Mouse (Mus musculus) adrenal gland, postnatal 25 days (tissue): ENCODE measurements at regions not wholly inside any gene's neighbourhood (a gene's known extent, or its start where the extent isn't known, plus 50 kb on each side); places are given as distances from the start of the nearest gene placed in this dataset.
A peak's percentile ranks its signal among the peaks of the same experiment; 100 is the strongest.

Source experiments
- DNase-seq: peaks from one replicate; pipeline ENCODE4 v3.0.0; 2021; ENCODE audit warnings: mixed read lengths

DNA sequence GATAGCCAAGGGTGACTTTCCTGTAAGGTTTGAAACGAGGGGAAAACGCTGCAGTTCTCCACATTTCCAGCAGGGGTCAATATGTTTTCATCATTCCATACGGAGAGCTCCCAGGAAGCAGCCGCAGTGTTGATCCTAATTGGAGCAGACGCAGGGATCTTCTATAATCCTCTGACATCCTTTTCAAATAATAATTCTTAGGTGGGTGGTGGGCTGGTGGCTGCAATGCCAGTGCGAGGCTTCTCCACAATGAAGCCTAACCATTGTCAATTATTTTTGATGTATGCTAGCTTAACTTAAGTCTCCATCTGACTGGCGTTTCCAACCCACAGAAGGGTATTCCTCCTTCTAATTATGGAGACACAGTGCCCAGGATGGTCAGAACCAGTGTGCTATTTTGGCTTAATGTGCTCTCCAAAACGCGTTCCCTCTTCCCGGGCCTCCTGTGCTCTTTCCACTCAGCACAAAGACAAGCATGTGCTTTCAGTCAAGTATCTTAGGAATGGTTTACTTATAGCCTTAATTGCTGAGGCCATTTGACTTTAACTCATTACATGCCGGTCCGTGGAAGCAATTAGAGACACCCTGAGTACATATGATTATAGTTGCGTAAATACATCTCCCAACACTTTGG, 331.6 kb upstream of the Tet2 start:
- DNase-seq, result peak; percentile 60

- DNase-seq, result no peak
Observed at GRCm38 (mm10) chr3:133877310-133877709, 332.4 kb upstream of the Tet2 start.

DNA sequence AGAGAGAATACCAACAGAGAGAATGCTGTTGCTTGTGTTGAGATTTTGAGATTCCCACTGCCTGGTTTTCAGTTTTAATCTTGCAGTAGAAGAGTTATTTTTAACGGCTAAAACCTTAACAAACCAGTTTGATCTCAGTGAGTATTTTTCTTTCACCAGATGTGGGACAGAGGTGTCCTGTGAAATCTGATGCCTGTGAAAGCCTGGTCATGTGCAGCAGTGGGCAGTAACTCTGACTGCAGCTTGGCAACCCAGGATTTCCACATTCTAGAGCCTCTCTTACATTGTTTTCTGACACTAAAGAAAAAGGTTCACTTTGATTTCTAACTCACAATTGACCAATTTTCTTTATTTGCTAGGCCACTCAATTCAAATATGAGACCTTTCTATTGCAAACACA, 335.7 kb upstream of the Tet2 start:
- no peak for DNase-seq

DNA sequence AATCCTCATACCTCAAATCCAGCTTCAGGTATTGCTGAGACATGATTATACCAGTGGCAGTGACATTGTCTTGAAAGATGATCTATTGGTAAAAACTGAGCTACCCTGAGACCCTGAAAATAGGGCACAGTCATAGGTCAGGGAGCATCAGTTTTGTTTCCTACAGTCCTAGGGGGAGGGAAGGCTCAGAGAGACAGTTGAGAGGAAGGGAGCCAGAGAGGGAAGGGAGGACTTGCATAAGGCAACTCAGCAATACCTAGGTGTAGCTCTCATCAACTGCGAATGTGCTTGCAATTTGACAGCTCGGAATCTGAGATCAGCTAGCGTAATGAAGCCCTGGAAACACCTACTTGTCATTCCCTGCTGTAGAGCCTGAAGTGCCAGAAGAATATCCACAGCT, 334.4 kb upstream of the Cxxc4 start:
- DNase-seq, result no peak

DNA sequence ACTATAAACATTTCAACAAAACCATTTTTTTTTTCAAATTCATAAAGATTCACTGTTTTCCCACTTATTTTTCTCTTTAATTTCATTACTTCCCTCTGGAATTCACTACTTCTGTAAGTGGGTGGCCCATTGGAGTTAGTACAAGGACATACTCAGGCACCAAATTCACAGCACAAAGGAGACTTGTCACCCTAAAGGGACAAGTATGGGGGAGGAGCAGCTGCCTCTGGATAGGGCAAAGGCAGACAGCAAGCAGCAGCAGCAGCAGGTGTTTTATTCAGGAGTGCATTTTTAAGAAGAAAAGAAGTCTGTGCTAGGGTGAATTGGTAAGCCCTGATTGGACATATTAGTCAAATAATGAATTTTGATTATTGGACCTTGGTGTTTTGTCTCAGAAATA, 314.1 kb upstream of the Cxxc4 start:
- no peak for DNase-seq

DNA sequence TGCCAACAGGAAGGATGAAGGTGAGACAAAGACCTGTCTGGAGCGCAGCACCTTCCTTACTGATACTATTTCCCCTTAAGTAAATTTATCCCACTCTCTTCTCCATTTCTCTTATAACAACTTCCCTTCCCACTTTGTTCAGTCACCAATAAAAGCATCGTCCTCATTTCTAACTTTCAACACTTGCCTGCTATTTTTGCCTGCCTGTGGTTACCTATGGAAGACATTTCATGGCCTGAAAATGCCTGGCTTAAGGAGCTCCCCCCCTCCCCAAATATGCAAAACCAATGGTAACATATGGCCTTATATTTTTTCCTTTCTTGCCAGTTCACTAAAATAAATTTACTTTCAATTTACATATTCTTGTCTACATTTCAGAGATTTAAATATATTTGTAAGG, 271.0 kb upstream of the Cxxc4 start:
- DNase-seq, result no peak

GRCm38 (mm10) chr3:133968176-133968575, 268.1 kb upstream of the Cxxc4 start:
- DNase-seq, result no peak

DNA sequence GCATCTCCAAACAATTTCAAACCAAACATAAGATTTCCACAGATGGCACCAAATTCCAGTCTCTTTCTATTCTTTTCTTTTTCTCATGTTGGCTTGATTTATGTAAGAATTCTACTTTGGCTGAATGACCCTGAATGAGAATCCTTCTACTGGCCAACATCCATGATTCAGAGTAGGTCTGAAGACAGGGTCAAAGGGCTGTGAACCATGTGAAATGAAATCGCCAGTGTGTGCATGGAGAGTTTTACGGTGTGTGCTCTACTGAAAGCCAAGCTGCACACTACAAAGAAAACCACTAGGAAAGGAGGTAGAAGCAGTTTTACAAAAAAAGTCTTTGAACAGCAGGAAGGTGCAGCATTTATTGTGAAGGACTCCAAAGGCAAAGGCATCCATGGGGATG, 263.5 kb upstream of the Cxxc4 start:
- no peak for DNase-seq

DNA sequence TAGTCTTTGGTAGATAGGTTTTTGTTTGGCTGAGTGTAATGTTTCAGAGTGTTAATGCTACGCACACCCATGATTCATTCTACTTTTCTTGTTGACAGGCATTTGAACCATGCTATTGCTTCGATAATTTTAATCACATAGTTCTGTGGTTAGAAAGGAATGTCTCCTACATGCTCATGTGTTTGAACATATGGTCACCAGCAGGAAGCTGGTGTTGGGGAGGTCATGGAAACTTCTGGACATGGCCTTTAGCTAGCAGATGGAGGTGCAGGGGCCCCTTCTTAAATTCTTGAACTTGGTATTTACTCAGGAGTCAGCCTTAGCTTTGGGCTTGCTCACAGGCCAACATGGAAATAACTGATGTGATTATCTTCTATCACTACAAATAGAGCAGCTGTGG, 248.6 kb upstream of the Cxxc4 start:
- no peak for DNase-seq

DNA sequence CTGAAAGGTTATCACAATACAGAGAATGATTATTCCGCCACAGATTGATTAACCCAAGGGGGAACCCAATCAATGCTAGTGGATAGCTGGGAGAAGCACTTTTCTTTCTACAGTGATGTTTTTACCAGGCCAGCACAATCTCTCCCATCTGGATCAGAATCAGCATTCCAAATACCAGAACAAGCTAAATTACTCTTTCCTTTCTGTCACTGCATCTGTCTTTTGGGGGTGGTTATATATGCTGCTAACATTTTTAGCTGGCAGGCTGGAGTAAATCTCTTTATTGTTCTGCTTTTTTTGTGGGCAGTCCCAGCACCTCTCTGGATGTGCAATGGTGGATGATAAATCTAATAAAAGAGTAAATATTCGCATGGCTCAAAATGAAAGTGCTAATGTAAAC, 242.3 kb upstream of the Cxxc4 start:
- no peak for DNase-seq

DNA sequence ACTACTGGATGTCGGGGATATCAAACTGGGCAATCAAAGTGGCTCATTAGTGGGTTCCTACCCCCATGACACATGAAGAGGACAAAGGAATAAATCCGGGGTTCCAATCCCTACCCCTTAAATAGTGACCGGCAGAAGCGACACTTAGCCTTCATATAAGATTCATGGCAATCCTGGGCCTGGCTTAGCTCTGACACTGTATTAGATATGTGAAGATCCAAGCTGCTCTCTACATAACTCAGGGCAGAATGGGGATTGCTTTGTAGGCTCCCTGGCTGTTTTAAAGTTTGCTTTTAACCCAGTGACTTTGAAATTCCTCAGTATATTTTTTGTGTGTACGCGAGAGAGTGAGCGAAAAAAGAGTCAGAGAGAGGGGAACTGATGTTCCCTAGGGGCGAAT, 236.3 kb upstream of the Cxxc4 start:
- DNase-seq, result no peak

DNA sequence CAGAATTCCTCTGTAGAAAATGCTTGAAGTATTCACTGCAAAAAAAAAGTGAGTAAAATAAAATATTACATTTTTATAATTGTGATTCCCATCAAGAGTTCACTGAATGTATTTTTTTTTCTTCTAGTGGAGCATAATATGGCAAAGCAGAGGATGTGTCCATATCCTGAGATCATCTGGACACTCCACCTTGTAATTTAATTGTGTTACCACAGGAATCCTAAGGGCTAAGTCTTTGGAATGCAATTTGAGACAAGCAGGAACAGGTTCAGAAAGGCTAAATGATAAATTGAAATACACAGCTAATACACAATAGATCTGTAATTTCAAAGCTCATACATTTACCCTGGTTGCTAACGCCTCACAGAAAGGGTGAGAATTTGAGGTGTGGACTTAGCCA, 235.7 kb upstream of the Cxxc4 start:
- DNase-seq, result no peak

- DNase-seq, result no peak
Observed at GRCm38 (mm10) chr3:134014805-134015204, 221.5 kb upstream of the Cxxc4 start.

GRCm38 (mm10) chr3:134015412-134015811, 220.9 kb upstream of the Cxxc4 start:
- no peak for DNase-seq

DNA sequence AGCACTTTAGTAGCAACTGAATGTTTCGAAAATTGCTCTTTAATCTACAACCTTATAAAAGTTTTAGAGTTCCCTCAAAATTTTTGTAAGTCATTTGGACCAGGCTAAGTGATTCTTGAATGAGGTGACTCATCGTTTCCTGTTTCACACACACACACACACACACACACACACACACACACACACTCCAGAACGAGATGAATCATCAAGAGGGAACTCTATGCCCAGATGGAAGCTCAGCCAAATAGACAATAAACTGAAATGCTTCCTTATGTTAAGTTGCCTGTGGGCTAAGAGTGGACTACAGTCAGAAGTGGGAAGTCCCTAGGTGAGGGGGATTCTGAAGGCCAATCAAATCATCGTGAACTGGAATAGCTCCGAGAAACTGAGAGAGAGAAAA, 202.4 kb upstream of the Cxxc4 start:
- DNase-seq, result peak; percentile 49

DNA sequence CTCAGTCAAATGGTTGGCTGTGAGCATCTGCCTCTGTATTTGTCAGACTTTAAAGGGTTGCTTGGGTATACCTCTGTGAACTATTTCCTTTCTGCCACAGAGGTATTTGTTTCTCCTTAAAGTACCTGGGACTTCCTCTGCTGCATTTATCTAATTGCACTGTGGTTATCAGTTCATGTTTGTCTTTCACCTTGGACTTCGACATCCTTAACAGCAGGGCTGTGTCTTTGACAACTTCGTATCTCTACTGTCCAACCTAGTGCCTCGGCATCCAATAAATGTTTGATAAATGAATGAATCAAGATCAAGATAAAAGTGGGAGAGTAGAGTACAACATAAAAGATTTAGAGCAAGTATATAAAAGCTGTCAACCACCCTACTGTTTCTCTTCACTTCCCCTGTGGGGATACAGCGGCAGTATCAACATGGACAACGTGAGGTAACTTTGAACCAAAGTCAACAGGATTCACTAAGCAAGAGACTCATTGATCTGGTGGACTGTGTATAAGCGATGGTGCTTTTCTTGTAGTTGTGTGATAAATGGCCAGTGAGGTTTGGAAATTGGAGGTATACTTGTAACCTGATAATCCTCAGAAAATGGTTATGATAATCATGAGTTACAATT, 199.9 kb upstream of the Cxxc4 start:
- no peak for DNase-seq

GRCm38 (mm10) chr3:134050649-134051048, 185.6 kb upstream of the Cxxc4 start:
- no peak for DNase-seq

DNA sequence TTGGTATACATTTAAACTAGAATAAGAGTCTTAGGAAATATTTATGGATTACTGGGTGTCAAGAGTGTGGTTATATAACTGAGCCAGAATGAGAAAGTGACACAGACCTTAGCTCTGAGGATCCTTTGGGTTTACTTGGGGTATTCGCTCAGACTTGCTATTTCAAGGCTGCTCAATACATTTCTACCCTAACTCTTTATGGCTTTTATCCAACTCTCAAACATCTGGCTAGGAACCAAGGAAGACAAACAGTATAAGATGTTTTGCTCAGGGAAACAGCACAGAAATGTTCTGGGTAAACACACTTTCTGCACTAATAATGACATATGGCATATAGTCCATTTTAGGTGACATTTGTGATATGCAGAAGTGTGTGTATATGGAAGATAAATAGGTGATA, 153.8 kb upstream of the Cxxc4 start:
- DNase-seq, result no peak

GRCm38 (mm10) chr3:134099471-134100125, 136.7 kb upstream of the Cxxc4 start:
- DNase-seq, result peak; percentile 48

- DNase-seq, result no peak
Observed at GRCm38 (mm10) chr3:134102151-134102738, 134.0 kb upstream of the Cxxc4 start.

GRCm38 (mm10) chr3:134104625-134105024, 131.7 kb upstream of the Cxxc4 start:
- no peak for DNase-seq

GRCm38 (mm10) chr3:134105112-134105511, 131.2 kb upstream of the Cxxc4 start:
- DNase-seq, result peak; percentile 15

GRCm38 (mm10) chr3:134105567-134105966, 130.7 kb upstream of the Cxxc4 start:
- DNase-seq, result no peak

DNA sequence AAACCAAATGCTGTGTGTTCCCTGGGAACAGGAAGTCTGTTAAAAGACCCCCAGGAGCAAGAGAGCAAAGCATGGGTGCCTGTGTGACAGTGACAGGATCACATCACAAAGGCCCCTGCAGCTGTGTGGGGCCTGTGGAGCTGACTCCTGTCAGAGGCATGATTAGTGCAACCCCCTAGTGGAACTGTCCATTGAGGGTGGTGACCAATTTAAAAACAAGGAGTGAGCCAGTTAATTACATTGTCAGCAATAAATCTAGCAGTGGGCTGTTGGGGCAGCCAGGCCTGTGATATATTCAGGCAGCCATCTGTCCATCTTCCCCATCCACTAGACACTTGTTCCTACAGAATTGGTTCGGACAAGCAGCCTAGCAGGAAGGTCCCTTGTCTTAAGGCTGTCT, 121.8 kb upstream of the Cxxc4 start:
- no peak for DNase-seq
